Mouse (Mus musculus) spleen, adult 2 months (tissue): ENCODE results near the gene Paf1.

ENCODE experiments used
- CTCF ChIP-seq: fragments of 200-500 bp; IDR thresholded peaks from 2 replicates; pipeline ENCODE4 v1.5.1; 2011; ENCODE audit warnings: mild to moderate bottlenecking, inconsistent platforms; ENCODE audit not compliant: insufficient read depth, insufficient read length, insufficient replicate concordance; ENCODE audit errors: extremely low read depth
- POLR2A ChIP-seq: fragments of 200-500 bp; IDR thresholded peaks from 2 replicates; pipeline ENCODE4 v1.6.1; 2011; ENCODE audit warnings: low read depth, low read length, inconsistent platforms

GRCm38 (mm10) chr7:28382347-28382951 is 10.3 kb upstream of the Paf1 start:
- no peak for TF ChIP-seq CTCF
- no peak for TF ChIP-seq POLR2A
